Mouse (Mus musculus): ENCODE results near the gene Ftl1.

Ftl1 gene

GRCm38 (mm10) chr7:45413113-45413863, 46.4 kb downstream of the Ftl1 start, which contains the start of gene Ntf5:
TSS of gene Ntf5 (plus strand) at chr7:45413695.
- DNase-seq (ENCODE audit: low read depth), result peak; percentile 32

GRCm38 (mm10) chr7:45412421-45412820, 47.3 kb downstream of the Ftl1 start:
- DNase-seq (ENCODE audit: low read depth), result no peak

- DNase-seq (ENCODE audit: low read depth), result no peak
These were observed 50.1 kb downstream of the Ftl1 start for GRCm38 (mm10) chr7:45409497-45410163.

- no peak for DNase-seq (ENCODE audit: low read depth)
These were observed 50.7 kb downstream of the Ftl1 start for GRCm38 (mm10) chr7:45408949-45409348.

GRCm38 (mm10) chr7:45408351-45408750, 51.3 kb downstream of the Ftl1 start:
- no peak for DNase-seq (ENCODE audit: low read depth)
